Mouse (Mus musculus) ovary, postnatal 36 days (tissue): ENCODE data around the gene Insc.

Source experiments
- DNase-seq: peaks from one replicate; pipeline ENCODE4 v3.0.0; 2022; ENCODE audit warnings: low spot score, mixed read lengths

Gene Insc

DNA sequence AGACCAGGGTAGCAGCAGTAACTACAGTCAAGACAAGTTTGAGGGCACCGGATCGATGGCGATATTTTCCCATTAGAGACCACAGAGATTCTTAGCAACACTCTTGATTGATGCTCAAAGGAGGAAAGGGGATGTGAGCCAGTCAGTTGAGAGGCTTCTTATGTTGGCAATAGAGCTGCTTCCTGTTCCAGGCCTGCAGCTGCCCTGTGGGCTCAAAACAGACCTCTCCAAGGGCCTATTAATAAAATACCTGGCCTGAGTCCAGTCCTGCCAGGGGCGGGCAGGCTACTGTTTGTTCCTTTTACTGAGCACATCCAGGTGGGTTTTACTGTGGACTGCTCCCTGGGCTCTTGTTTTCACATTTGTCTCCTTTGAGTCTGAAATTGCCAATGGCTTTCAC is 83.9 kb downstream of the Insc start:
- DNase-seq: no peak

DNA sequence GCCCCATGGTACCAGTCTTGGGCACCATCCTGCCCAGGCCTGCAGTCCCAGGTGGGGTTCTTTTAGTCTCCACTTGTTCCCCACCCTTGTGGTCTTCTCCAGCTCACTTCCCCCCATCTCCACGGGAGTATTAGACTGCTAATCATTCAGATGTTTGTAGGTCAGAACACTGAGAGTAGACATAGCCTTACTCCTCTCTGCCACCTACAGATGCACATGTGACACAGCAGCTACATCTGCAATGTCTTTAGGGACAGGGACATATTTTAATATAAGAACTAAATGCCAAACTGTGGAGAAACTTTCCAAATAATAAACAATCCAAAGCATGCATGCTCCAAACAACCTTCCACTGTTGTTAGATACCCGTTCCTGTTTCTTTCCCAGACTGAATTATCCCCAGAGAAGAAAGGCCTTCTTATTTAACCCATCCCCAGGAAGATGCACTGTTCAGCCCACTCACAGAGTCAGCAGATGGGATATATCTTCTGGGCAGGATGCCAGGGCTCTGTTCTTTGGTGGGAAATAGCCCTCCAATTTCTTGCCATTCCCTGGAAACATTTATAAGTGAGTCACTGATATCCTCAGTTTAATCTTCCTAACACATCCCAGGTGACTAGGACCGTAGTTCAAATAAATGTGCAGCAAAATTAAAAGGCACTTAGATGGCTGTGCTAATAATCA is 88.9 kb downstream of the Insc start:
- no peak for DNase-seq

DNA sequence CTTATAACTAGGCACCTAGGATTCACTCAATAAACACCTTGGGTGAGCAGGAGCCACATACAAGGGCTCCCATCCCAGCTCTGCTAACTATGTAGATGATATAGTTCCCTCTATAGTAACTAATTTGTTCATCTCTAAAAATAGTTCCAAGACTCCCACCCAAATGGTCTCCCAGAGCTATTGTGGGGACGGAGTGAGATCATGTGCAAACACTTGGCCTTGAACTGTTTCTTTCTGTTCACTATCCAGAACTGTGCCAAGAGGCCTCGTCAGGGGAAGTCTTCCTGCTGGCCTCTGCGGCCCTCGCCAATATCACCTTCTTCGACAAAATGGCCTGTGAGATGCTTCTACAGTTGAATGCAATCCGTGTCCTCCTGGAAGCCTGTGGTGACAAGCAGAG is 91.0 kb downstream of the Insc start:
- DNase-seq: no peak

DNA sequence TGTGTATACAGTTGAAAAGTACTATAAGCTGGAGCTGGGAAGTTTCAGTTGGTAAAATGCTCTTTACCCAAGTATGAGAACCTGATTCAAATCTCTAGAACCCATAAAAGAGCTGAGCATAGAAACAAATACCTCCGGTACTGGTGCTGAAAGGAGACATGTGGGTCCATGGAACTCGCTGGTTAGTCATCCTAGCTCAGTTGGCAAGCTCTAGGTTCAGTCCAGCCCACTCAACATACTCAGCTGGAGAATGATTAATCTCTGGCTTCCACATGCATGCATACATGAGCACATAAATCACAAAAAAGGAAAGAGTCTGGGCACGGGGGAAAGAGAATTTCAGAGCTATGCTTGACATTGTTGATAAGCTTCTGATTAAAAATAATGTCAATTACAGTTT is 93.8 kb downstream of the Insc start:
- no peak for DNase-seq

DNA sequence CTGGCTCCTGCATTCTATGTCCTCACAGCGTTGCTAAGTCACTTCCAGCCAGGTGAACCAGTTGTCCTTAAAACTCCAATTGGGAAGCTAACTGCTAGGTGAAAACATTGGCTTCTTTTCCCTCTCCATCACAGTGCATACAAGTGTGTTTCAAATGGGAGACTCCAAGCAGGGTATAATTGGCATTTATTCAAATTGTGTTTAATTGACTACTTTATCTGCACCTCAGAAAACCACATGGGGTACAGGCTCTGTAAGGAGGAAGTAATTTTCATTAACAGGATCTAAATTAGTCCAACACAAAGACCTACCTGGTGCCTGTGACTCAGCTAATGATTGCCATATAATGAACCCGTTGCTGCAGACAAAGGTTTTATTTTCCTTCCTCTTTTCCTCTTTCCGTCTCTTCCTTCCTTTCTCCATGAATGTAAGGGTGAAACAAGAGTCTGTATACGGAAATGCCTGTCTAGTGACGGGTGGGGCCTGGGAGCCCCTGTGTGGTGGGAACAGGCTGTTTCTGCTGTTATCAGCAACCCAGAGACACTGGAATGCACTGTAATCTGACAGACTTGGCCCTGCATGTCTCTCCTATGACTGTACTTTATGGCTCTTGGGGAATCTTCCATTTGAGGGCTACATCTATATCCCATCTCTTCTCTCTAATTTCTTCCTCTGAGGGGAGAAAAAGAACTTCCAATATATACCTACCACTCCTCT is 96.7 kb downstream of the Insc start:
- no peak for DNase-seq

DNA sequence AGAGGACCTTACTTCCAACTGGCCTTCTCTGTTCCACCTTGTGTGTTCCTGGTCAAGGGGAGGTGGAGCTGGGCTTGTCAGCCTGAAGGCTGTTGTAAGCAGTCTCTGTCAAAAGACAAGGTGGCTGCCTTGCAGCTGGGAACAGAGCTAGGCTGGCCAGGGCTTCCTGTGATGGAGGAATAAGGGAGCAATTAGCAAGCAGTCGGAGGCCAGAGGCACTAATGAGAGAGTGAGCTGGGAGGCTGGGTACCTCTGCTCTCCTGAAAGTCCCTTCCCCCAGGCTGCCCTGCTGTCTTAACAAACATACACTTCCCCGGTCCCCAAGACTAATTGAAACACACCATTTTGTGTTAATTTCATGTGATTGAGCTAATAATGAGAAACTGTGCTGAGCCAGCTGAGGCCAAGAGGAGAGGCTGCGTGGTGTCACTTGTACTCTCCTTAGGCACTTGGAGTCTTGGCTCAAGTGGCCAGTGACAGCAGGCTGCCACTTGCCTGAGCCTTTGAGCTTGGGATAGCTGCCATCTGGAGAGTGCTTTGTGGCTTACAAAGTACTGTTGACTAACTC is 99.2 kb downstream of the Insc start:
- DNase-seq: no peak

DNA sequence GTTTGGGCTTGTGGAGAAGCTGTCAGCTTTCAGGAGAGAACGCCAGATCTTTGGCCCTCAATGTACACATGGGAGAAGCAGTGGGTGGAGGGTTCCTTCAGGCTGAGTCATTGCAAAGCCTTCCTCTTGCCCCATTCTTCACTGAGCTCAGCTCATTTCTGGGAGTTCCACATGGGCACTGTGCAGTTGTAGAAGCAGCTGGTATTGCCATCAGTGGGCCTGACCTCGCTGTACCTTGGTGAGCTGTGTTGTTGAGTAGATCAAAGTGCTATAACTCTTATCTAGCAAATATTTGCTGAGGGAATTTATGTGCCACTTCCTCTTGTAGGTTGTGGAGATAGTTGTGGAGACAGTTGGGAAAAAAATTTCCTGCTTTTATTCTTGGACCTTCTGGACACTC is 103.7 kb downstream of the Insc start:
- no peak for DNase-seq

DNA sequence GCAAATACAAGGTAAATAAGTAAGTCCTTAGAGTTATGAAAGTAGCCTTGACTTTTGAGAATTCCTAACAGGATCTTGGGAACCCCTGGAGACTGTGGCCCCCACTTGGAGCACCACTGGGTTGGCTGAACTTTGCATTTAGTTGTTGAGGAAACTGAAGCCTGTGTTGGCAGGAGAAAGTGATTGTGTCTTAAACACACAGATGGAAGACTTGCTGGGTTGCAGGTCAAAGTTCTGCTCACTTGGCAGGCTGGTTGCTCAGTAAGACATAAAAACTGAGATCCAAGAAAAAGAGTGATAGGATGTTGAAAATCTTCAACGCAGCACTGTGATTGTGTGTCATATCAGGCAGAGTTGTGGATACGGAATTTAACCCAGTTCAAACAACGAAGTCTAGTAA is 108.9 kb downstream of the Insc start:
- no peak for DNase-seq

DNA sequence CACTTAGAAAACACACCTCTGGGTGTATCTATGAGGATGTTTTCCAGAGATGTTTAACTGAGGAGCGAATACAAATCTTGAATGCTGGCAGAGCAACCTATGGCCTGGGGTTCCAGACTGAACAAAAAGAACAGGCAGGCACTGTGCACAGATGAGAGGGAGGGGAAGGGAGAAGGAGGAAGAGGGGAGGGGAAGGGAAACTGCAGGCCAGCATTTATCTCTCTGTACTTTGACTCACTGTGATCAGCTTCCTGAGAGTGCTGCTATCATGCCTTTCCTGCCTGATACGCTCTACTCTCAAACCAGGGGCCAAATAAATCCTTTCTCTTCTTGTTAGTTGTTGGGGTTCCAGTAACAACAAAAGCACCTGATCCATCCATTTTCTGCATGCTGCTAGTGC is 110.7 kb downstream of the Insc start:
- no peak for DNase-seq

DNA sequence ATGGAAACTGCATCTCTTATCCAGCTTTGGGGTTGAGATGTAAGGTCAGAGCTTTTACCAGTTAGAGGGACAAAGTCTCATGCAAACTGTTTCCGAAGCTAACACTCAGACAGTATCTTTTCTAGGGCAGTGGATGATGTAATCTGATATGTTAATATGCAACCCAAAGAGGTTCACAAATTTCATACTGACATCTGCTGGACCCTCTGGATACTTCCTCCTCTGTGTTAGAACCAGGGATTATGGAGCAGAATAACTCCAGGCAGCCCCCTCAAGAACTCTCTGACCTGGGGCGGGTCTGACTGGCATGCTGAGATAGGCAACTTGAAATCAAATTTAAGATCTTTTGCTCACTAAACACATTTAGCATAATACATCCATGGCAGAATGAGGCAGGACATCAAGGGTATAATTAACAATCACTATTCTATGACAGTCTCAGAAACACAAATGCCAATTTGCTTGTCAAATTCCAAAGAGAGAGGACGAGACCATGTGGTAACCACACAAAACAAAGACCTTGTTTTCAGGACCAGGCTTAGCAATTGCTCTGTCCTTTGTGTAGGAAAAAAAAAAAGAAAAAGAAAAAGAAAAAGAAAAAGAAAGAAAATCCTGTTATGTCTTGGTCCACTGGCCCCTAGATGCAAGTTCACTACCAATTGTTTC is 117.5 kb downstream of the Insc start:
- no peak for DNase-seq

DNA sequence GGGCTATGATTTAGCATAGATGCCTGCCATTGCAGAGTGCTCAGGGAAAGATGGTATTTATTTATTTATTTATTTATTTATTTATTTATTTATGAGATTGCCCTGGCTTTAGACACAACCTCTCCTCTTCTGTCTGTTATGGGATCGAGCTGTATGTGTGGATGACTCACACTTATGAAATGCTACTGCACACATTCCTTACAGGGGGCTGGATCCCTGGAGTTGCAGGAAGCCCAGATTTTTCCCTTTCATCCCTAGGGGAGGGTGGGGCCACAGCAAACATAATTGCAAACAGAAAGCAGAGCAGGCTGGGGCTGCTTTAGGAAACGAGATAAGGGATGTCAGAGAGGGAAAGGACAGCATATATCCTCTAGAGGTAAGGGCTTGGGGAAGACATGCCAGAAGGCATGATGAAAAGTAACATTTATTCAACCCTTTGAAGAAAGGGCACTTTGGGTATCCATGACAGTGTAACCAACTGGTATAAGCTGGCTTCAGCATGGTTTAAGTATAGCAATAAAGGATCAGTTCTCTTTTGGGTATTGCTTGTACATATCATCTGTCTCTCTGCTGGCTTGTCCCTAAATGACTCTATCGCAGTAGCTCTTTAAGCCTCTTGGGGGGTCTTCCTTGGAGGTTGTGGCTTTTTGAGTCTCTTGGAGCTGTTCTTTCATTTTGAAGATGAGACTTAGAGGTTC is 130.0 kb downstream of the Insc start:
- no peak for DNase-seq

DNA sequence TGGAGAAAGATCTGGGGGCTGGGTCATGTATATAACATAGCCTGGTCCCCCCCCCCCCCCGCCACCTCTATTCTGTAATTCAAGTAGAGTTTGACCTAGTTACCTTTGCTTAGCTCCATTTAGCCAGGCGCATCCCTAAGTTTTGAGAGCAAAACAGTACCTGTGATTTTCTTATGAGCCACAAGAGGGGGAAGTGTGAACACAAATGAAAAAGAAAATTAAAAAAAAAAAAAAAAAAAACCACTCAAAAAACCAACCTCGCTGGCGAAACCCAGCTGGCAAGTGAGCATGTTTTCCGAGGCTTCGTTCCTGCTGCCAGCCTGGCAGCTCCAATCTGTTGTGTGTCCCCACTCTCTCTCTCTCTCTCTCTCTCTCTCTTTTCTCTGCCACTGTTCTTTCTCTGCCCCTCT is 130.5 kb downstream of the Insc start:
- DNase-seq: peak; percentile 12

DNA sequence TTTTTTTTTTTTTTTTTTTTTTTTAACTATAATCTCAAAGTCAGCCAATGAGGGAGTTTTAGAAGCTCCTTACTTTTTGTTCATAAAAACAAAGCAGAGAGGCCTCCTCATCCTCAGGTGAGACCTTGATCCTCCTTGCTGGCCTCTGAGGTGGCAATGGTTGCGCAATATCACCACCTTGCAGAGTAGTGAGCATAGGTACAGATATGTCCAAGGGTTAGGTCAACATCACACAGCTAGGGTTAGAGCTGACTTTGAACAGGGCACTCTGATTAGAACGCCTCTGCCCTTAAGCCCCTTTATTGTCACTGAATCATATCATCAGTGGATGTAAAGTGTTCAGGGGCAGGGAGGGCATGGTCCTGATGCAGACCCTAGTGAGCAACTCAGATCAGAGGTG is 131.1 kb downstream of the Insc start:
- no peak for DNase-seq

DNA sequence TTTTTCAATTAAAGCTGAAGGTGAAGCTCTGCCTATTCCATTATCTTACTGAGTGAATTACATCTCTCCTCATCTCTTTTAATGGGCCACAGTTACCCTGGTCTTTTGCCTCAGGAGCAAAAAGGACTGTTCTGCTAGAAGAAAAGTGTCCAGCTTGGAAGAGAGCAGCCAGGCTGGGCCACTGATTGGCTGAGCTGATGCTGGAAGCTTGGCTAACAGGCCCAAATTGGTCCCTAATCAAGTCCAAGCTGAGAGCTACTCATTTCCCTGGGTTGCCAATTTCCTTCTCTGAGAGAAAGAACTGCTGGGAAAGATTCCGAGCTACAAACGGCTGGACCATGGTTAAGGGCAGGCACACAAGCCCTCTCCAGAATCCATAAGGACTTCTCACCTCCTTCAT is 140.1 kb downstream of the Insc start:
- no peak for DNase-seq

DNA sequence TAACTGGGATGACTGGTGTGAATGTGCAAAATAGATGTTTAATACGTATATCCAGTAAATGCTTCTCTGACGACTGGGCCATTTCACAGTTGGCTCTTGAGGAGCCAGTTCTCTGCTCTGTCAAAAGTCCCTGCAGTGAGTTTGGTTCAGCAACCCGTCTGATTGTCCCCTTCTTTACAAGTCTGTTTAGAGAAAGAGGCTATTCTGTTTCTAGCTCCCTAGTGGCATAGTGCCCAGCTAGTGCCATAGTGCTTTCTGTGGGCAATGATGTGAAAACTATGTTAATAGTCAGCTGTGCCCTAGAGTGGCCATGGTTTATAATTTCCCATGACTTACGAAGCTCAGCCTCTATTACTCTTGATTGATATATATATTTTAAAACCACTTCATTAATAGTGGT is 143.4 kb downstream of the Insc start:
- no peak for DNase-seq

DNA sequence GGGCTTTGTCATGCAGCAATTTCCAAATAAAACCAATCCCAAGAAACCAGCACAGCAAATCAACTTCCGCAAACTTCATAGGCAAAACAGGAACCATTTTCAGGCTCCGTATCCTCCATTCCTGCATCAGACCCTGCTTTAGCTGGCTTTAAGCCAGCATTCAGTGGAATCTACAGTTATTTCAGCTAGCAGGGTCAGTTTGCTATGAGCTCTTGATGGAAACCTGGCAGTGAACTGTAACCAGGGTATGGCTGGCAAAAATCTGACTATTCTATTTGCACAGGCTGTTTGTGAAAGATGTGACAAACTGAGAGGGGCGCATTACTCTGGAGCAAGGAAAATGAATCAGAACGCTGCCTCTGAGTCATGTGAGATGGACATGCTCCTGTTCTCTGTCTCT is 146.7 kb downstream of the Insc start:
- DNase-seq: no peak

DNA sequence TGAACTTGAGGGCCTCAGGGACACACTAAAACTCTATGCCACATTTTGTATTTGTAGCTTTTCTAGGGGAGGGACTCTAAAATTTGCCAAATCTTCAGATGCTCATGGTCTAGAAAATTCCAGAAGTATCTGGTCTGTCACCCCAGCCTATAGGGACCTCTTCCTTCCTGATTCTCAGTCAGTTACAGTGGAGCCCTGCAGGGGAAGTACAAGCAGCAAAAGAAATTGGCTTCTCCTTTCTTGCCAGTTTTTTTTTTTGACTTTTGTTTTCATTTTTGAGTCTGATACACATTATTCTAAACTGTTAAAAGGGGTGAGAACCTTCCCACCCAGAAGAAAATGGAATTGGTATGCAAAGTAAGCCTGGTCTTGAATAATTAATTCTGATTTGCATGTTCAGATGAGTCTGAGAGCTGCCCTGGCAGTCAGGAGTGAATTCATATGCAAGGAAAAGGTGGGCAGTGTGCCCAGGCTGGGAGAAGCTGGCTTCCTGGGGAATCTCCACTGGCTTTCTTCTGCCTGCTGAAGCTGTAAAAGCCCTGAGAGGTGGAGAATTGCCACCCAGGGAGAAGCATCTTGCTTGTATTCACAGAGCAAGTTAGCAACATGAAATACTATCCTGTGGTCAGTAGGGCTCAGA is 149.2 kb downstream of the Insc start:
- DNase-seq: no peak

DNA sequence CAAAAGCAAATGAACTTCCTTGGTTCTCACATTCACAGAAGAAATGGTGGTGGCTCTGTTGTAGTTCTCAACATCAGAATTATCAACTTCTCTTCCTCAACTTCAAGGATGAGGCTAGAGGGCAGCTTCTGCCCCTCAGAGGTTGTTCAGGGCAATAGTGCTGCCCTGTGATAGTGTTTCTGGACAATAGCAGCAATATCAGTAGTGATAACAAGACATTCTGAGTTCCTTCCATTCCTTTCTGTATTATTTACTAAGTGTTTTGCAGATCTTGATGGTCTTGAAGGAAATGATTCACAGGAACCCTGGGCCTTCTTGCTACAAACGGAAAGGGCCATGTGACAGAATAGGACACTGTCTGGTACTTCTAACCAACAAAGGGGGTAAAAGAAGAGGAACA is 150.4 kb downstream of the Insc start:
- DNase-seq: no peak

DNA sequence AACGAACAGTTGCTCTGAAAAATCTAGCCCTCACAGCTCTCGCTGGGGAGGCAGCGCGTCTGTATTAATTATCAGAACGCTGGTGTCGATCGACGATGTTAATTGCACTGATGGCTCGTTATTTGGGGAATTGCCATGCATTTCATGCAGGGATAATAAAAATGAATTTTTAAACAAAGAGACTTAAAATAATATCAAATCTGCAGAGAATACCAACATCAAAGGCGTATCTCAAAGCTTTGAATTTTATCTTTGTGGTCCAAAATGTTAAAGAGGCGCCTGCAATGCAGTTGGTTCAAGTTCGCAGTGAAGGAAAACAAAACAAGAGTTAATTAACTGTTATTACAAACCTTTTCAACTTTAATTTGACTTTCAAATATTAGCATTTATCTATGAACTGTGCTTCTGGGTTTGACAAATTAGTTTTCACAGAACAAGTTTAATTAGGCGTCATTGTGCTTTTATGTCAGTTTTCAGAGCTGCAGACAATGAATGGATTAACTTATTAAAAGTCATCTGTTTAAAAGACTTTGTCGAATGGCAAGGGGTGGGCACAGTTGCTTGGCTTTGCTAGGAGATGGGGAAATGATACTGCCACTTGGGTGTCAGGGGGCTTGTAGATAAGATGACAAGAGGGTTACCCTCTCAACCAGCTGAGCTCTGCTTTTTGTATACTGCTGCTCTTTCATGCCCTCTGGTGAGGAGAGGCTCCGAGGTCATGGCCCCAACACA is 153.6 kb downstream of the Insc start:
- no peak for DNase-seq
